Mouse (Mus musculus) retina, embryonic 14.5 days (tissue): ENCODE results near the gene Zmym3.
A peak's percentile ranks its signal among the peaks of the same experiment; 100 is the strongest.

Experiments used
- DNase-seq: peaks from one replicate; pipeline ENCODE4 v3.0.0-alpha.2; 2015; ENCODE audit warnings: low spot score

Zmym3 gene

GRCm38 (mm10) chrX:101420700-101421095, at the start of gene Zmym3:
TSS of gene Zmym3 (minus strand) at chrX:101420849.
- peak; percentile 17 for DNase-seq

GRCm38 (mm10) chrX:101451591-101451990, 30.9 kb upstream of the Zmym3 start:
- DNase-seq = no peak

- DNase-seq = no peak
Observed at GRCm38 (mm10) chrX:101451147-101451546, 30.5 kb upstream of the Zmym3 start.

- DNase-seq = no peak
Observed at GRCm38 (mm10) chrX:101448886-101449475, 28.3 kb upstream of the Zmym3 start, which contains the start of gene Itgb1bp2. TSS of gene Itgb1bp2 (plus strand) at chrX:101449088.

- no peak for DNase-seq
Observed at GRCm38 (mm10) chrX:101429976-101430375, 9.3 kb upstream of the Zmym3 start.

- DNase-seq = peak; percentile 94
Observed at GRCm38 (mm10) chrX:101429142-101429949, 8.7 kb upstream of the Zmym3 start, which contains the start of gene Nono. TSS of gene Nono (plus strand) at chrX:101429318.

- no peak for DNase-seq
Observed at GRCm38 (mm10) chrX:101428785-101429141, 8.1 kb upstream of the Zmym3 start.

- DNase-seq = peak; percentile 16
Observed at GRCm38 (mm10) chrX:101427774-101428173, 7.1 kb upstream of the Zmym3 start.

- no peak for DNase-seq
Observed at GRCm38 (mm10) chrX:101423462-101423861, 2.8 kb upstream of the Zmym3 start.

GRCm38 (mm10) chrX:101419725-101420699, 637 bp downstream of the Zmym3 start:
- DNase-seq = peak; percentile 85

GRCm38 (mm10) chrX:101418946-101419724, 1.5 kb downstream of the Zmym3 start:
- DNase-seq = peak; percentile 42

- DNase-seq = no peak
Observed at GRCm38 (mm10) chrX:101396459-101396858, 24.2 kb downstream of the Zmym3 start.

- DNase-seq = no peak
Observed at GRCm38 (mm10) chrX:101394341-101394740, 26.3 kb downstream of the Zmym3 start.

- DNase-seq = no peak
Observed at GRCm38 (mm10) chrX:101388866-101389537, 31.6 kb downstream of the Zmym3 start.

GRCm38 (mm10) chrX:101386222-101386621, 34.4 kb downstream of the Zmym3 start:
- DNase-seq = no peak

- no peak for DNase-seq
Observed at GRCm38 (mm10) chrX:101384439-101385137, 36.1 kb downstream of the Zmym3 start.

- no peak for DNase-seq
Observed at GRCm38 (mm10) chrX:101383455-101383854, 37.2 kb downstream of the Zmym3 start.

- DNase-seq = no peak
Observed at GRCm38 (mm10) chrX:101379744-101380143, 40.9 kb downstream of the Zmym3 start.

- DNase-seq = no peak
Observed at GRCm38 (mm10) chrX:101377076-101377475, 43.6 kb downstream of the Zmym3 start.
